Mouse (Mus musculus) embryonic facial prominence, embryonic 12.5 days (tissue): Measurements from ENCODE around the gene Otulin. TPM values are rescaled to one million over a fixed set of nuclear protein-coding genes. Genes with fewer than 3 reads are reported as not detected.
A peak's percentile ranks its signal among the peaks of the same experiment; 100 is the strongest.

Experiments
- ATAC-seq: fragments of 200-750 bp; cut with Nextera tagmentation; 2 replicates; pipeline ENCODE4 v1.8.0; 2017; ENCODE audit not compliant: insufficient number of reproducible peaks, insufficient read depth, low FRiP score, low TSS enrichment
- H3K27ac ChIP-seq: fragments of 300-500 bp; sonication (generic); 2 replicates; pipeline ENCODE4 v1.5.1; 2016; ENCODE audit warnings: mild to moderate bottlenecking
- H3K27me3 ChIP-seq: fragments of 300-500 bp; sonication (generic); 2 replicates; pipeline ENCODE4 v1.6.1; 2016; ENCODE audit warnings: mild to moderate bottlenecking, moderate library complexity
- H3K36me3 ChIP-seq: fragments of 300-500 bp; sonication (generic); 2 replicates; pipeline ENCODE4 v1.6.1; 2016; ENCODE audit warnings: mild to moderate bottlenecking
- H3K4me1 ChIP-seq: fragments of 300-500 bp; sonication (generic); 2 replicates; pipeline ENCODE4 v1.6.1; 2016
- H3K4me2 ChIP-seq: fragments of 300-500 bp; sonication (generic); replicated peaks from 2 replicates; pipeline ENCODE4 v1.6.1; 2016; ENCODE audit warnings: mild to moderate bottlenecking, moderate library complexity
- H3K4me3 ChIP-seq: fragments of 300-500 bp; sonication (generic); 2 replicates; pipeline ENCODE4 v1.5.1; 2016; ENCODE audit warnings: mild to moderate bottlenecking
- H3K9ac ChIP-seq: fragments of 300-500 bp; sonication (generic); 2 replicates; pipeline ENCODE4 v1.6.1; 2016; ENCODE audit warnings: mild to moderate bottlenecking, moderate library complexity
- H3K9me3 ChIP-seq: fragments of 300-500 bp; sonication (generic); 2 replicates; pipeline ENCODE4 v1.6.1; 2016; ENCODE audit warnings: mild to moderate bottlenecking, moderate library complexity
- WGBS: fragments of 180-500 bp; shearing (Covaris S2); methylation state at CpG from one replicate; pipeline ENCODE4 v1.1.7; 2016; 5-methylcytosine and 5-hydroxymethylcytosine counted together
- polyA plus RNA-seq: library from polyadenylated mRNA; unstranded; fragments of >200 nt; fragmentation: Nextera tagmentation; extraction: Ambion mirVana; gene quantifications from 2 replicates; pipeline ENCODE4 v1.2.1, GENCODE M21; 2016

The Otulin gene
- polyA plus RNA-seq, 1 experiment from 2014 or later = 35.4 TPM

GRCm38 (mm10) chr15:27609554-27609953 lies 20.9 kb downstream of the Otulin start:
- Histone ChIP-seq H3K27me3 (no peaks in the 10 kb centered on the region), H3K4me2 (no peak overlapping the region), H3K4me1 (no peaks in the 10 kb centered on the region), H3K27ac (no peak overlapping the region), H3K9me3 (no peaks in the 10 kb centered on the region), H3K4me3 (no peak overlapping the region), H3K9ac (no peak overlapping the region), H3K36me3 (peaks cover 19% of the 10 kb centered on the region)
- no peak for ATAC-seq
- WGBS = 86% methylated on average over 4 of the region's 4 CpGs

- Histone ChIP-seq H3K9ac (no peak overlapping the region), H3K9me3 (no peaks in the 10 kb centered on the region), H3K4me2 (no peak overlapping the region), H3K36me3 (peaks cover 30% of the 10 kb centered on the region), H3K27ac (no peak overlapping the region), H3K27me3 (no peaks in the 10 kb centered on the region), H3K4me3 (no peak overlapping the region), H3K4me1 (no peaks in the 10 kb centered on the region)
- ATAC-seq = no peak
- WGBS = 76% methylated on average over 3 of the region's 3 CpGs
Observed at GRCm38 (mm10) chr15:27605252-27605651, 25.2 kb downstream of the Otulin start.

- ATAC-seq = no peak
- H3K4me3 ChIP-seq = no peak overlapping the region
- H3K9ac ChIP-seq = no peak overlapping the region
- H3K27ac ChIP-seq = no peak overlapping the region
- WGBS = 94% methylated on average over 3 of the region's 3 CpGs
- no peaks in the 10 kb centered on the region for H3K4me1 ChIP-seq
- no peaks in the 10 kb centered on the region for H3K9me3 ChIP-seq
- no peak overlapping the region for H3K4me2 ChIP-seq
- H3K27me3 ChIP-seq = no peaks in the 10 kb centered on the region
- H3K36me3 ChIP-seq = peaks cover 32% of the 10 kb centered on the region
Observed at GRCm38 (mm10) chr15:27604558-27604957, 25.9 kb downstream of the Otulin start.

GRCm38 (mm10) chr15:27600524-27600923 lies 30.0 kb downstream of the Otulin start:
- Histone ChIP-seq H3K36me3 (peaks cover 26% of the 10 kb centered on the region), H3K4me3 (no peak overlapping the region), H3K27ac (no peak overlapping the region), H3K9ac (no peak overlapping the region), H3K4me1 (peaks cover 8% of the 10 kb centered on the region), H3K4me2 (no peak overlapping the region), H3K9me3 (no peaks in the 10 kb centered on the region), H3K27me3 (no peaks in the 10 kb centered on the region)
- no peak for ATAC-seq
- WGBS = 86% methylated on average over 5 of the region's 5 CpGs

GRCm38 (mm10) chr15:27598786-27599385 lies 31.6 kb downstream of the Otulin start:
- Histone ChIP-seq H3K27me3 (no peaks in the 10 kb centered on the region), H3K9ac (no peak overlapping the region), H3K4me3 (no peak overlapping the region), H3K27ac (no peak overlapping the region), H3K4me1 (peaks cover 15% of the 10 kb centered on the region), H3K36me3 (peaks cover 24% of the 10 kb centered on the region; the same call in 1 of the 2 replicates), H3K4me2 (no peak overlapping the region), H3K9me3 (no peaks in the 10 kb centered on the region)
- 89% methylated on average over 13 of the region's 13 CpGs for WGBS
- ATAC-seq = peak; percentile 24; the same call in 1 of the 2 replicates

GRCm38 (mm10) chr15:27597516-27597915 lies 33.0 kb downstream of the Otulin start:
- Histone ChIP-seq H3K4me1 (peaks cover 15% of the 10 kb centered on the region), H3K27ac (no peak overlapping the region), H3K27me3 (no peaks in the 10 kb centered on the region), H3K36me3 (peaks cover 30% of the 10 kb centered on the region; the same call in 1 of the 2 replicates), H3K4me2 (no peak overlapping the region), H3K9me3 (no peaks in the 10 kb centered on the region), H3K4me3 (no peak overlapping the region), H3K9ac (no peak overlapping the region)
- no peak for ATAC-seq
- 83% methylated on average over 4 of the region's 4 CpGs for WGBS

- Histone ChIP-seq H3K27me3 (no peaks in the 10 kb centered on the region), H3K27ac (no peak overlapping the region), H3K9ac (no peak overlapping the region), H3K4me2 (no peak overlapping the region), H3K36me3 (peaks cover 30% of the 10 kb centered on the region; the same call in 1 of the 2 replicates), H3K4me1 (peaks cover 15% of the 10 kb centered on the region), H3K4me3 (no peak overlapping the region), H3K9me3 (no peaks in the 10 kb centered on the region)
- no peak for ATAC-seq
- 72% methylated on average over 3 of the region's 3 CpGs for WGBS
Observed at GRCm38 (mm10) chr15:27596463-27597140, 33.9 kb downstream of the Otulin start.

- Histone ChIP-seq H3K4me2 (no peak overlapping the region), H3K27me3 (no peaks in the 10 kb centered on the region), H3K9me3 (no peaks in the 10 kb centered on the region), H3K4me1 (peaks cover 15% of the 10 kb centered on the region), H3K36me3 (peaks cover 34% of the 10 kb centered on the region), H3K27ac (peak overlapping the region; percentile 73), H3K9ac (0 out of 2 replicates have a peak overlapping the region, but pooled peaks have one; percentile 1), H3K4me3 (no peak overlapping the region)
- 39% methylated on average over 8 of the region's 8 CpGs for WGBS
- ATAC-seq = no peak
Observed at GRCm38 (mm10) chr15:27595560-27595959, 34.9 kb downstream of the Otulin start.

GRCm38 (mm10) chr15:27594973-27595372 lies 35.5 kb downstream of the Otulin start:
- peaks cover 37% of the 10 kb centered on the region for H3K36me3 ChIP-seq
- no peak overlapping the region for H3K4me2 ChIP-seq
- peaks cover 15% of the 10 kb centered on the region for H3K4me1 ChIP-seq
- H3K27me3 ChIP-seq = no peaks in the 10 kb centered on the region
- H3K9ac ChIP-seq = no peak overlapping the region
- H3K9me3 ChIP-seq = no peaks in the 10 kb centered on the region
- H3K27ac ChIP-seq = peak overlapping the region; percentile 73; the same call in 1 of the 2 replicates
- WGBS = 38% methylated on average over 4 of the region's 4 CpGs
- ATAC-seq = peak; percentile 74; the same call in 1 of the 2 replicates
- no peak overlapping the region for H3K4me3 ChIP-seq

GRCm38 (mm10) chr15:27593717-27594116 lies 36.8 kb downstream of the Otulin start:
- Histone ChIP-seq H3K4me1 (peaks cover 15% of the 10 kb centered on the region), H3K36me3 (peaks cover 33% of the 10 kb centered on the region), H3K4me2 (no peak overlapping the region), H3K9ac (no peak overlapping the region), H3K4me3 (no peak overlapping the region), H3K9me3 (no peaks in the 10 kb centered on the region), H3K27ac (no peak overlapping the region), H3K27me3 (no peaks in the 10 kb centered on the region)
- WGBS = 80% methylated on average over 13 of the region's 13 CpGs
- ATAC-seq = no peak

- H3K27me3 ChIP-seq = no peaks in the 10 kb centered on the region
- H3K4me2 ChIP-seq = no peak overlapping the region
- H3K9ac ChIP-seq = no peak overlapping the region
- no peak for ATAC-seq
- H3K36me3 ChIP-seq = peaks cover 31% of the 10 kb centered on the region
- no peak overlapping the region for H3K4me3 ChIP-seq
- no peak overlapping the region for H3K27ac ChIP-seq
- peaks cover 15% of the 10 kb centered on the region for H3K4me1 ChIP-seq
- no peaks in the 10 kb centered on the region for H3K9me3 ChIP-seq
- WGBS = 87% methylated on average over 19 of the region's 19 CpGs
Observed at GRCm38 (mm10) chr15:27592620-27593320, 37.7 kb downstream of the Otulin start.

GRCm38 (mm10) chr15:27590812-27591211 lies 39.7 kb downstream of the Otulin start:
- WGBS = 96% methylated on average over 9 of the region's 9 CpGs
- H3K4me2 ChIP-seq = no peak overlapping the region
- H3K36me3 ChIP-seq = peaks cover 31% of the 10 kb centered on the region
- H3K27me3 ChIP-seq = no peaks in the 10 kb centered on the region
- H3K4me3 ChIP-seq = no peak overlapping the region
- H3K4me1 ChIP-seq = peaks cover 10% of the 10 kb centered on the region
- no peaks in the 10 kb centered on the region for H3K9me3 ChIP-seq
- no peak for ATAC-seq
- H3K27ac ChIP-seq = no peak overlapping the region
- H3K9ac ChIP-seq = no peak overlapping the region
